Mouse (Mus musculus): Measurements from ENCODE around the gene Tm6sf2. TPM values are rescaled to one million over a fixed set of nuclear protein-coding genes. Genes with fewer than 3 reads are reported as not detected.
"Not testable (repeated sequence)": the region's sequence is repeated elsewhere in the genome, so short reads cannot be mapped to it uniquely, and the experiment has no call there.

The Tm6sf2 gene
- 1.3 and 2.0 TPM in 2 replicates for polyA plus RNA-seq (2016; fragmentation: Nextera tagmentation; extraction: Ambion mirVana)

- no peak within 1 kb of the TSS for H3K4me3 ChIP-seq
- 8% methylated on average over 23 of the region's 27 CpGs for WGBS
- peak within 1 kb of the TSS; percentile 13; the same call in 1 of the 2 replicates for H3K4me2 ChIP-seq (replicated peaks)
- 0 out of 2 replicates have a peak, but pooled peaks cover 6% of the 10 kb centered on the region for H3K4me1 ChIP-seq
- no peak within 1 kb of the TSS for H3K27ac ChIP-seq (replicated peaks)
- H3K36me3 ChIP-seq, result peaks cover 48% of the 10 kb centered on the region
- H3K9ac ChIP-seq (replicated peaks), result no peak within 1 kb of the TSS
- H3K27me3 ChIP-seq, result 0 out of 2 replicates have a peak, but pooled peaks cover 6% of the 10 kb centered on the region
- H3K9me3 ChIP-seq, result no peaks in the 10 kb centered on the region
- peak; percentile 66; the same call in 1 of the 2 replicates for ATAC-seq (ENCODE audit: low FRiP score, low read depth)
Observed at GRCm38 (mm10) chr8:70072441-70073069, at the start of gene Tm6sf2. Gene Tm6sf2 (plus strand): TSS chr8:70072924.

- 84% methylated on average over 8 of the region's 8 CpGs for WGBS
- no peak overlapping the region for H3K4me2 ChIP-seq (replicated peaks)
- peaks cover 100% of the 10 kb centered on the region for H3K36me3 ChIP-seq
Observed at GRCm38 (mm10) chr8:70023596-70023995, 49.1 kb upstream of the Tm6sf2 start.

GRCm38 (mm10) chr8:70026151-70026550 is 46.6 kb upstream of the Tm6sf2 start:
- Histone ChIP-seq H3K9me3 (no peaks in the 10 kb centered on the region), H3K27me3 (no peaks in the 10 kb centered on the region), H3K4me1 (no peaks in the 10 kb centered on the region; the same call in 1 of the 2 replicates), H3K36me3 (peaks cover 99% of the 10 kb centered on the region), H3K9ac (replicated peaks) (no peak overlapping the region), H3K27ac (replicated peaks) (no peak overlapping the region), H3K4me3 (no peak overlapping the region), H3K4me2 (replicated peaks) (no peak overlapping the region)
- WGBS, result 88% methylated on average over 2 of the region's 2 CpGs
- ATAC-seq (ENCODE audit: low FRiP score, low read depth), result no peak

More at GRCm38 (mm10) chr8:70023596-70023995, 49.1 kb upstream of the Tm6sf2 start:
- no peak overlapping the region for H3K27ac ChIP-seq (replicated peaks)
- no peak overlapping the region for H3K9ac ChIP-seq (replicated peaks)
- no peak overlapping the region for H3K4me3 ChIP-seq
- H3K9me3 ChIP-seq, result no peaks in the 10 kb centered on the region
- ATAC-seq (ENCODE audit: low FRiP score, low read depth), result no peak
- no peaks in the 10 kb centered on the region; the same call in 1 of the 2 replicates for H3K4me1 ChIP-seq
- no peaks in the 10 kb centered on the region for H3K27me3 ChIP-seq

GRCm38 (mm10) chr8:70030255-70030654 is 42.5 kb upstream of the Tm6sf2 start:
- no peak overlapping the region for H3K4me3 ChIP-seq
- ATAC-seq (ENCODE audit: low FRiP score, low read depth), result no peak
- 95% methylated on average over 1 of the region's 1 CpGs for WGBS
- no peaks in the 10 kb centered on the region for H3K9me3 ChIP-seq
- peaks cover 76% of the 10 kb centered on the region for H3K36me3 ChIP-seq
- no peak overlapping the region for H3K4me2 ChIP-seq (replicated peaks)
- no peaks in the 10 kb centered on the region for H3K4me1 ChIP-seq
- no peak overlapping the region for H3K27ac ChIP-seq (replicated peaks)
- H3K27me3 ChIP-seq, result no peaks in the 10 kb centered on the region
- H3K9ac ChIP-seq (replicated peaks), result no peak overlapping the region

GRCm38 (mm10) chr8:70037994-70038393 is 34.7 kb upstream of the Tm6sf2 start:
- H3K9me3 ChIP-seq, result no peaks in the 10 kb centered on the region
- no peak overlapping the region for H3K9ac ChIP-seq (replicated peaks)
- peaks cover 12% of the 10 kb centered on the region; the same call in 1 of the 2 replicates for H3K36me3 ChIP-seq
- H3K27me3 ChIP-seq, result no peaks in the 10 kb centered on the region
- H3K27ac ChIP-seq (replicated peaks), result no peak overlapping the region
- H3K4me2 ChIP-seq (replicated peaks), result no peak overlapping the region
- no peak overlapping the region for H3K4me3 ChIP-seq
- 97% methylated on average over 1 of the region's 1 CpGs for WGBS
- no peak for ATAC-seq (ENCODE audit: low FRiP score, low read depth)
- H3K4me1 ChIP-seq, result peaks cover 22% of the 10 kb centered on the region

GRCm38 (mm10) chr8:70041885-70042546 is 30.7 kb upstream of the Tm6sf2 start:
- Histone ChIP-seq H3K4me2 (replicated peaks) (peak overlapping the region; percentile 94), H3K9ac (replicated peaks) (peak overlapping the region; percentile 96), H3K27ac (replicated peaks) (peak overlapping the region; percentile 73), H3K27me3 (no peaks in the 10 kb centered on the region), H3K4me3 (peak overlapping the region; percentile 95), H3K4me1 (peaks cover 36% of the 10 kb centered on the region), H3K9me3 (no peaks in the 10 kb centered on the region), H3K36me3 (peaks cover 3% of the 10 kb centered on the region; the same call in 1 of the 2 replicates)
- 1% methylated on average over 46 of the region's 47 CpGs for WGBS
- ATAC-seq (ENCODE audit: low FRiP score, low read depth), result peak; percentile 41

- H3K9me3 ChIP-seq, result no peaks in the 10 kb centered on the region
- H3K4me3 ChIP-seq, result peak within 1 kb of the TSS; percentile 95
- WGBS, result under 1% methylated on average over 65 of the region's 65 CpGs
- H3K9ac ChIP-seq (replicated peaks), result peak within 1 kb of the TSS; percentile 96
- H3K4me1 ChIP-seq, result peaks cover 36% of the 10 kb centered on the region
- peak; percentile 98 for ATAC-seq (ENCODE audit: low FRiP score, low read depth)
- H3K27ac ChIP-seq (replicated peaks), result peak within 1 kb of the TSS; percentile 73
- H3K27me3 ChIP-seq, result no peaks in the 10 kb centered on the region
- no peaks in the 10 kb centered on the region for H3K36me3 ChIP-seq
- H3K4me2 ChIP-seq (replicated peaks), result peak within 1 kb of the TSS; percentile 94
Observed at GRCm38 (mm10) chr8:70042583-70043455, 29.9 kb upstream of the Tm6sf2 start, which contains the start of the genes Mau2 and Sugp1. Gene Mau2 (minus strand): TSS chr8:70042734. Gene Sugp1 (plus strand): TSS chr8:70042813.

- ATAC-seq (ENCODE audit: low FRiP score, low read depth), result no peak
- peaks cover 11% of the 10 kb centered on the region for H3K36me3 ChIP-seq
- H3K27ac ChIP-seq (replicated peaks), result no peak overlapping the region
- H3K9ac ChIP-seq (replicated peaks), result peak overlapping the region; percentile 96
- no peaks in the 10 kb centered on the region for H3K9me3 ChIP-seq
- WGBS, result 91% methylated on average over 5 of the region's 5 CpGs
- H3K27me3 ChIP-seq, result no peaks in the 10 kb centered on the region
- peak overlapping the region; percentile 95 for H3K4me3 ChIP-seq
- peak overlapping the region; percentile 94 for H3K4me2 ChIP-seq (replicated peaks)
- H3K4me1 ChIP-seq, result peaks cover 36% of the 10 kb centered on the region
Observed at GRCm38 (mm10) chr8:70043996-70044395, 28.7 kb upstream of the Tm6sf2 start.

GRCm38 (mm10) chr8:70049662-70050061 is 23.1 kb upstream of the Tm6sf2 start:
- H3K27me3 ChIP-seq, result no peaks in the 10 kb centered on the region
- no peaks in the 10 kb centered on the region for H3K4me1 ChIP-seq
- H3K4me2 ChIP-seq (replicated peaks), result no peak overlapping the region
- H3K36me3 ChIP-seq, result peaks cover 59% of the 10 kb centered on the region
- H3K27ac ChIP-seq (replicated peaks), result no peak overlapping the region
- H3K9me3 ChIP-seq, result no peaks in the 10 kb centered on the region
- no peak for ATAC-seq (ENCODE audit: low FRiP score, low read depth)
- no peak overlapping the region for H3K4me3 ChIP-seq
- H3K9ac ChIP-seq (replicated peaks), result no peak overlapping the region

- H3K9me3 ChIP-seq; H3K27me3 ChIP-seq; H3K4me3 ChIP-seq; ATAC-seq (ENCODE audit: low FRiP score, low read depth); H3K27ac ChIP-seq (replicated peaks); H3K9ac ChIP-seq (replicated peaks); H3K4me1 ChIP-seq; H3K4me2 ChIP-seq (replicated peaks): not testable (repeated sequence)
- peaks cover 66% of the 10 kb centered on the region for H3K36me3 ChIP-seq
- WGBS, result 94% methylated on average over 5 of the region's 5 CpGs
Observed at GRCm38 (mm10) chr8:70050434-70050833, 22.3 kb upstream of the Tm6sf2 start.

GRCm38 (mm10) chr8:70057721-70058120 is 15.0 kb upstream of the Tm6sf2 start:
- no peaks in the 10 kb centered on the region for H3K9me3 ChIP-seq
- no peak for ATAC-seq (ENCODE audit: low FRiP score, low read depth)

More at GRCm38 (mm10) chr8:70057721-70058120, 15.0 kb upstream of the Tm6sf2 start:
- H3K36me3 ChIP-seq, result peaks cover 90% of the 10 kb centered on the region
- WGBS, result 53% methylated on average over 1 of the region's 1 CpGs
- H3K27ac ChIP-seq (replicated peaks), result no peak overlapping the region
- no peak overlapping the region for H3K9ac ChIP-seq (replicated peaks)
- no peak overlapping the region for H3K4me2 ChIP-seq (replicated peaks)
- H3K27me3 ChIP-seq, result no peaks in the 10 kb centered on the region
- H3K4me1 ChIP-seq, result no peaks in the 10 kb centered on the region
- no peak overlapping the region for H3K4me3 ChIP-seq

All from midbrain, embryonic 12.5 days (tissue).